Comparison of ENCODE assay signal across 12 mouse cellular contexts in genomic region chr14:86322365-86322764, GRCm38 (mm10).
DNase-seq lines count a peak whose midpoint lies in the region; ATAC-seq lines count a peak whose summit lies in the region.
"Had no signal": no experiment of that assay in that cellular context is flagged by ENCODE, and none has a peak within 500 bp of the region (broad histone marks: within the 10 kb centered on the region; RNA-seq: fewer than 3 reads in every experiment).

No protein-coding gene starts in this region.

- intact Hi-C loops in heart, postnatal 25 days (cut with DNase I) = no loop called here

- no peak overlapping the region for H3K4me3 ChIP-seq in heart, embryonic 15.5 days
- H3K4me3 ChIP-seq: embryonic facial prominence, embryonic 15.5 days; hindbrain, embryonic 13.5 days; limb, embryonic 13.5 days had no signal

- H3K36me3 ChIP-seq in heart, embryonic 15.5 days = no peaks in the 10 kb centered on the region
- H3K36me3 ChIP-seq: embryonic facial prominence, embryonic 15.5 days; hindbrain, embryonic 13.5 days; limb, embryonic 13.5 days had no signal

- no peak overlapping the region for H3K9ac ChIP-seq in heart, embryonic 15.5 days
- H3K9ac ChIP-seq: embryonic facial prominence, embryonic 15.5 days; hindbrain, embryonic 13.5 days; limb, embryonic 13.5 days had no signal

- H3K9me3 ChIP-seq in heart, embryonic 15.5 days (replicated peaks) = no peaks in the 10 kb centered on the region
- H3K9me3 ChIP-seq: embryonic facial prominence, embryonic 15.5 days; hindbrain, embryonic 13.5 days; limb, embryonic 13.5 days had no signal

- H3K4me1 ChIP-seq in heart, embryonic 15.5 days (replicated peaks) = no peaks in the 10 kb centered on the region
- H3K4me1 ChIP-seq: embryonic facial prominence, embryonic 15.5 days; limb, embryonic 13.5 days had no signal

- peak; percentile 93 for DNase-seq in heart, adult 11 months
- no peak for DNase-seq in heart, postnatal 25 days (ENCODE audit: low spot score)
- DNase-seq in adrenal gland, adult 8-10 months = peak; percentile 16
- DNase-seq in kidney, postnatal 36 days = peak; percentile 34 to 55
- no peak for DNase-seq in urinary bladder, adult 18-20 months (ENCODE audit: low spot score in 2 of 2)
- DNase-seq in gastrocnemius, adult 8-10 months (ENCODE audit: low spot score in 2 of 2) = no peak
- no peak for DNase-seq in cerebellum, postnatal 4 days (ENCODE audit: low spot score in 2 of 2)
- DNase-seq: cerebellum, adult 9-10 months had no signal

- H3K27me3 ChIP-seq in heart, embryonic 15.5 days = no peaks in the 10 kb centered on the region
- H3K27me3 ChIP-seq: embryonic facial prominence, embryonic 15.5 days; hindbrain, embryonic 13.5 days; limb, embryonic 13.5 days had no signal

- H3K27ac ChIP-seq in heart, embryonic 15.5 days = peak overlapping the region; percentile 55
- H3K27ac ChIP-seq: embryonic facial prominence, embryonic 15.5 days; hindbrain, embryonic 13.5 days; limb, embryonic 13.5 days had no signal

- no peak for ATAC-seq in heart, embryonic 15.5 days (replicated peaks; ENCODE audit: insufficient number of reproducible peaks, insufficient read depth, low FRiP score, low read depth)

- H3K4me2 ChIP-seq in heart, embryonic 15.5 days = no peak overlapping the region
- H3K4me2 ChIP-seq: embryonic facial prominence, embryonic 15.5 days; hindbrain, embryonic 13.5 days; limb, embryonic 13.5 days had no signal

- 20% methylated on average over 7 of the region's 7 CpGs for WGBS in heart, embryonic 15.5 days

Comparison
In these comparisons a context has a peak if more than half of its experiments do, and no peak if none do; other contexts are left out.
1. DNase-seq: peak in heart, adult 11 months (single experiment), adrenal gland, adult 8-10 months (single experiment) and kidney, postnatal 36 days (2 of 2); none in heart, postnatal 25 days (single experiment), urinary bladder, adult 18-20 months (0 of 2), gastrocnemius, adult 8-10 months (0 of 2) and cerebellum, postnatal 4 days (0 of 2).